Mouse (Mus musculus) retina, postnatal 1 day (tissue): ENCODE measurements at regions not wholly inside any gene's neighbourhood (a gene's known extent, or its start where the extent isn't known, plus 50 kb on each side); places are given as distances from the start of the nearest gene placed in this dataset.

Experiments
- DNase-seq: peaks from one replicate; pipeline ENCODE4 v3.0.0-alpha.2; 2012

DNA sequence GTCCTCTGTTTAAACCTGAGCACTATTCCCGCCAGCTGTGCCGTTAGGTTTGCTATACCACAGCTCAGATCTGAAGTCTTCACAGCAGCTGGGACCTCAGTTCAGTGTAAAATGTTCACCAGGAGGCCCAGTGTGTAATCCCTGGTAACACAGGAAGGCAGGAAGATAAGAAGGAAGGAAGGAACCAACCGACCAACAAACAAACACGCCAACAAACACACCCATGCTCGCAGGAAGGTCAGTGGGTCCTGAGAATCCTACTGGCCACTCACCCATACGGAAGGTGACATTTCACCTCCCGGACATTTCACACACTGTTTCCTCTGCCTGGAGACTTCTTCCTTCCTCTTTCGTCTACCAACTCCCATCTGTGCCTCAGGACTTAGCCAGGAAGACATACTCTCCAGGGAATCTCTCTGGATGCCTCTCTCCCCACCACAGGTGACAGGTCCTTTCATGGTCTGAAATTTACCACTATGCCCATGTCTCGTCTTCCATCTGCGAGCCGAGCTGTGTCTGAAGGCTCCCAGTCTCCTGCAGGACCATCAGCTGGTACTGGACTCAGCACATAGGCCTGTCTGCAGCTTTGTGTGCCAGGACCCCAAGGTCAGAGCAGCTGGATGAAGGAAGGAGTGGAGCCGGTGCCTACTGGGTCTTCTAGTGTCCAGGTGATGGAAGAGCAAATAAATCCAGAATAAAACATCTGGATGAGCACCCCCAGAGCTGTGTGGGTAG, 61.1 kb upstream of the Xpa start:
- DNase-seq: no peak

DNA sequence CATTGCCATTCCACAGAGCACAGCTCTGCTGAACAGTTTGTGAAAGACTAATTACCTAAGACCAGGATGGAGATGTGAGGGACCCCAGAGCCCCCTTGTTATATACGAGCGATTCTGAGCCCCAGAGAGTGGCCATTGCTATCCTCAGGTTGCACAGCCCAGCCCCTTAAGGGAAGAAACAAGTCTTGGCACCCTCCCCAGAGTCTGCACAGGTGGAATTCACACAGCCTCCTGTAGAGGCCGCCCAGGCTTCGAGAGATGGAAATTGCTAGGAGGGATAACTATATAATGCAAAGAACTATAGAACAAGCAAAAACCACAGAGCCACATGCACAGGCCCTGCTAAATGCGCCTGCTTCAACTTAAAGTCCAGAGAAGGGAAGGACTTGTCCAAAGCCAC, 62.7 kb upstream of the Xpa start:
- no peak for DNase-seq

DNA sequence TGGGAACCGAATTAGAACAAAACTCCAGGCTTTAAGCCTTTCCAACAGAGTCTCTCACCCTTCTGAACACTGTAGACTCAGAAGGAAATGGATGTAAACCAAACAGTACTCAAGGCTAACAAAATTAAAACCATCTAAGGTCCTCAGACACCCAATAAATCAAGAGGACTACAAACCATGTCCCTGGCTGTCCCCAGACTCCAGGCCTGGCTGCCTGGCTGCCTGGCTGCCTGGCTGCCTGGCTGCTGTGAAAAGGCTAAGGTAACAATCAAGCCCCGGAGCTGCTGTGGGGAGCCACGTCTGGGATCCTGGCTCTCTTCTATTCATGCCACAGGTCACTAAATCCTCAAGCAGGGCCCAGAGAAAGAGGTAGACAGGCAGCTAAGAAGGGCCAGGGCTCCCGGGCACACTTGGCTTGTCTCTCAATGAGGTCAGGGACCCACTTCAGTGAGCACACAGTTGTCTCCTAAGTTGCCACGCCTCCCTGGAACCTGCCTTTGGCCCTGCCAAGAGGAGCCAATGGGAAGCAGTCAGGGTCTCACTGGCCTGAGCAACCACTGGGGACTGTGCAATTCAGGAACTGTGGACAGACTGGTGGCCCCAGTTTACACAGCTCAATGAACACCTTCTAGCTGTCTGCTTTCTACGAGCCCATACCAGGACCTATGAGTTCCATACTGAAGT, 72.6 kb upstream of the Xpa start:
- DNase-seq: no peak

DNA sequence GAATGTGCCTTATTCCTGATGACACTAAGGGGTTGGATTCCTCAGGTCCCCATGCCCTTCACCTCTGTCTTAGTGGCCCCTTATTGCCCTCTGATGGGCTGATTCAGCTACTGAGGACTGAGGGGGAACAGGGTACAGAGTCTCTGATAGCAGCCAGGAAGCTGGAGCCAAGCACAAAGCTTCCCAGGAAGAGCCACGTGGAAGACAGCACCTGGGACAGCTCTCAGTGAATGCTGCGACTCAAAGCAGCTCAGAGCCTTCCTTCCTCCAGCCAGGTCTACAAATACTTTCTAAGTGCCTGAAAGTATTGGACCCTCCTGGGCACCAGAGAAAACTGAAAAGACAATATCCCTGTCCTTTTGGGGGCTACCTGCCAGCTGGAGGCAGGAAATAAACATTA, 72.3 kb upstream of the Foxe1 start:
- no peak for DNase-seq

DNA sequence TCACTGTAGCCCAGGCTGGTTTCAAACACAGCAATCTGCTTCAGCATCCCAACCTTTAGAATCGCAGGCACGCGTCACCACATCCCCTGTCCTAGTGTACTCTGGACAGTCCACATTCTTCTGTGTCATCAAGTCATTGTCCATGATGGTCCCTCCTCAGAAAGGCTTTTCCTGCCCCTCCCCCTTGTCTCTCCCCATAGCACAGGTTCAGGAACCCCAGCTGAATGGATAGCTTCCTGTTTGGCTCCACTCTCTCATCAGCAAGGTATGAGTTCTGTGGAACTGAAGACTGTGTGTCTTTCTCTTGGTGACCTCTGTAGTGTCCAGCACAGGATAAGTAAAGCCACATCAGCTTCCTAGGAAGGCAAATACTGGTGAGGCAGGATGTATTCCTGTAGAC, 67.6 kb upstream of the Foxe1 start:
- no peak for DNase-seq

DNA sequence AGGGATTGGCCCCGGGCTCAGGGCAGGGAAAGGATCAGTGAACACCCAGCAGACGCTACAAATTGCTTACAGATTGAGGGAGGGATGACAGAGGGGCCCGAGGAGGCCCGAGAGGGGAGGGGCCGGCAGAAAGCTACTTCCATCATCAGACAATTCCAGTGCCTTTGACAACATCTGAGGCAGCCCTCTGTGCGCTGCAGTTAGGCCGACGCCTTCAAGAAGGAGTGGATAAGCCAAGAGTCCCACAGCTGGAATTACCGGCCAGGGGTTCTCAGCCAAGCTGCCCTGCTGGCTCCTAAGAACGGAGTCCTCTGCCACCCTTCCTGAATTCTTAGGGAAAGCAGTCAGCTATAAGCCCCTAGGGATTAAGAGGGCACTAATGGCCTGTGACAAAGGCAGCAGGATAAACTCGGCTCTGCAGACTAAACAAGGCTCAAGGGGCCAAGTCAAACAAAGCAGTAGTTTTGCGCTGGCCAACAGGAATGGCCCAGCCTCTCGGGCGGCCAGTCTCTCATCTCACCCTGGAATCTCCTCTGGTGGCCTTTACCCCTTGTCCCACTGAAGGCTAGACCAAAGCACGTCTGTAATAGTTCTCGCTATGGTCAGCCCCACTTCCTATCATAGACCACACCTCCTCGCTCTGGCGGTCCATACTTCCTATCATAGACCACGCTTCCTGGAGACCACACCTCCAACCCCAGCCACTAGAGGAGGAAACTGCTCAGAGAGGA, 66.4 kb upstream of the Foxe1 start:
- peak; percentile 78 for DNase-seq

DNA sequence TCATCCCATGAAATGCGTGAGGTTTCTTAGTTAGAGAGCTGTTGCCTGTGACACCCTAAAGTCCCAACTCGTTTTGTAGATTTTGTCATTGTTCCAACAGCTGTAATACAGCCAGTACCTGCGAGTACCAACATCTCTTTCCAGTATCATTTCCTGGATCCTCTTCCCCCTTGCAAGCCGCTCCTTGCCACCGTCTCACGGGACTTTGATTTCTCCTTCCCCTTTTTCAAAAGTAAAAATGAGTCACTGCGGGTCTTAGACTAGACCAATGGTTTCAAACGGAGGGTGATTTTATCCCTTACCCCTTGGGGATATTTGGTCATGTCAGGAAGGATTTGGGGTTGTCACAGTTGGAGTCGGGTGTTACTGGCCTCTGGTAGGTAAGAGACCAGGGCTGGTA, 56.5 kb upstream of the Foxe1 start:
- no peak for DNase-seq

DNA sequence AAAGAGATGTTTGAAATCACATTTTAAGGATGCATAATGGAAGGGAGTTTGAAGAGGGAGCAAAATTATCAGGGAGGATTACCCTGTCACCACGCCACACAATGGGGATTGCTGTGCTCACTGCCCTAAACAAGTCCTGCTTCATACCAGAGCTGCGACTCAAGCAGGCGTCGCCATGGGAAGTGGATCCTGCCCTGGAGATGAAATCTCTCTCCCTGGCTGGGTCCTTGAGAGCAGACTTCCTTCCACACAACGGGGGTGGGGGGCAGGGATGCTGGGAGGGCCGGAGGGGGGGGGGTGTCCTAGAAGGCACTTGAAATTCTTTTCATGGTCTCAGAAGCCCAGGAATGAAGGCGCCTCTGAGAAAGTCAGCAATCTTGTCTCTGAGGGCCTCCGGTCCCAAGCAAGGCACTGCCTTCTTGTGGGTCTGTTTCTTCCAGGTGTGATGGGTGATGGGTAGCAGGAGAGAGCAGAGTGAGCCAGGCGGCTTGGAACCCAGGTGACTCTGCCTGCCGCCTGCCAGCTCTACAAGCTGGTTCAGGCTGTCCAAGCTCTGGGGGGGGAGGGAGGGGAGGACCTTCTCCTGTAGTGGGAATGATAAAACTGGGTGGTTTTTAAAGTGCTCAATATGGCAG, 51.7 kb upstream of the Foxe1 start:
- DNase-seq: no peak
